Comparison of ENCODE assay signal across 13 mouse cellular contexts in the genomic region with DNA sequence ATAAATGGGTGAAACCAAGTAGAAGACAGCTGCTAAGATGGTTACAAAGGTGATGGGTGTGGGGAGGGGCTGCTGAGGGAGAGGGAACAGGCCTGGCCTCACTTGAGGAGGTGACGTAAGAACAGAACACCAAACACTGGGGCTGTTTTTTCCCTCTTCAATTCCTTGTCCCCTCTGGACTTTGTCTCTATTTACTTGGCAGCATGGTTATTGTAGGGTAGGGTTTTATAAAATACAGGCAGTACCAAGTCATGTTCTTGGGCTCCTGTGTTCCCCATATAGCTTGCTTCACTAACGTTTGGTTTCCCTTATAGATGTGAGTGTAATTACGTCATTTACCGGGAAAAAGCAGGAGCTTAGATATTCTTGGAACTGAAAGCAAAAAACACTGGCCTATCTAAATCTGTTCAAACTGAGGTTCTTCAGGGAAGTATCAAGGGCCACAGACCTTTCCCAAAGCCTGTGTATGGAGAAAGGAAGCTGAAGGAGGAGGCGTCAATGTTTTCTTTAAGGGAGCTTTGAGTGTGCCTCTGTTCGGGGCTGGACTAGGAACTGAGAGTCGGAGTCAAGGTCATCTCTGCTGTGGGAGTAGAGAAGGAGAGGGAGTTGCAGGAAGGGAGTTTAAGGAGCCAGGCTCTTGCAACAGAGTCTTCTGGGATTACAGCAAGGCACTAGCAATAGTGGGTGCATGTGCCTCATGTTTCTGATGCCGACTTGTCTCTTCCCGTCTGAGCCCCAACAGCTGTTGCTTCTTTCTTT.
DNase-seq lines count a peak whose midpoint lies in the region; ATAC-seq and TF ChIP-seq lines count a peak whose summit lies in the region.
"Had no signal": no experiment of that assay in that cellular context is flagged by ENCODE, and none has a peak within 500 bp of the region (broad histone marks: within the 10 kb centered on the region; RNA-seq: fewer than 3 reads in every experiment).

No protein-coding gene starts in this region.

- H3K36me3 ChIP-seq in liver, adult 2 months (ENCODE audit: control insufficient read depth, insufficient read depth, low read length): no peaks in the 10 kb centered on the region
- H3K36me3 ChIP-seq in heart, embryonic 13.5 days: no peaks in the 10 kb centered on the region
- no peaks in the 10 kb centered on the region for H3K36me3 ChIP-seq in stomach, embryonic 14.5 days (ENCODE audit: control insufficient read depth, insufficient read depth, low read length)
- H3K36me3 ChIP-seq: embryonic facial prominence, embryonic 13.5 days; midbrain, embryonic 10.5 days had no signal

- H3K79me2 ChIP-seq in liver, adult 2 months (ENCODE audit: control insufficient read depth, insufficient read depth, low read length): no peaks in the 10 kb centered on the region

- no peak overlapping the region for H3K27ac ChIP-seq in liver, adult 2 months (replicated peaks; ENCODE audit: insufficient read depth, low read depth, low read length)
- peak overlapping the region; percentile 25; the same call in 1 of the 2 replicates for H3K27ac ChIP-seq in heart, embryonic 13.5 days (replicated peaks)
- H3K27ac ChIP-seq in stomach, embryonic 14.5 days (ENCODE audit: low read length): no peak overlapping the region
- H3K27ac ChIP-seq: embryonic facial prominence, embryonic 13.5 days; liver, embryonic 14.5 days; midbrain, embryonic 10.5 days had no signal

- no peak for TF ChIP-seq POLR2A in liver, adult 2 months (IDR thresholded peaks at IDR 0.05; ENCODE audit: extremely low read depth, insufficient read depth, low read length)

- H3K4me3 ChIP-seq in liver, adult 2 months (ENCODE audit: insufficient read depth, low read depth, low read length): no peak overlapping the region
- H3K4me3 ChIP-seq in heart, embryonic 13.5 days: no peak overlapping the region
- H3K4me3 ChIP-seq in stomach, embryonic 14.5 days (ENCODE audit: low read depth, low read length): no peak overlapping the region
- H3K4me3 ChIP-seq: embryonic facial prominence, embryonic 13.5 days; midbrain, embryonic 10.5 days had no signal

- peak; percentile 25 to 47 for DNase-seq in heart, adult 18-20 months
- DNase-seq in heart, postnatal 14 days: no peak
- DNase-seq in liver, adult 2 months (ENCODE audit: extremely low read depth, low read depth, low spot score): peak; percentile 18
- DNase-seq in liver (no peak), MN1 (ENCODE audit: low spot score) (no peak)
- DNase-seq: cerebellum, adult 9-10 months had no signal

- no peak overlapping the region for H3K9ac ChIP-seq in liver, adult 2 months (ENCODE audit: low read depth, low read length)
- no peak overlapping the region for H3K9ac ChIP-seq in heart, embryonic 13.5 days
- no peak overlapping the region for H3K9ac ChIP-seq in stomach, embryonic 14.5 days (replicated peaks; ENCODE audit: low read depth, low read length)
- H3K9ac ChIP-seq: embryonic facial prominence, embryonic 13.5 days; liver, embryonic 14.5 days had no signal

- WGBS in liver, adult 2 months: 52% methylated on average over 9 of the region's 9 CpGs
- WGBS in heart, embryonic 13.5 days: 46% methylated on average over 9 of the region's 9 CpGs
- WGBS in stomach, embryonic 14.5 days: 47% methylated on average over 9 of the region's 9 CpGs

- no peak overlapping the region for H3K4me2 ChIP-seq in heart, embryonic 13.5 days
- no peak overlapping the region for H3K4me2 ChIP-seq in stomach, embryonic 14.5 days (replicated peaks; ENCODE audit: low read depth, low read length)
- H3K4me2 ChIP-seq: embryonic facial prominence, embryonic 13.5 days had no signal

- TF ChIP-seq CTCF in liver, adult 2 months (IDR thresholded peaks at IDR 0.05; ENCODE audit: low read depth, low read length): no peak

- no peaks in the 10 kb centered on the region for H3K27me3 ChIP-seq in liver, adult 2 months (ENCODE audit: control insufficient read depth, insufficient read depth, low read length)
- no peaks in the 10 kb centered on the region for H3K27me3 ChIP-seq in heart, embryonic 13.5 days (replicated peaks)
- no peaks in the 10 kb centered on the region for H3K27me3 ChIP-seq in stomach, embryonic 14.5 days (ENCODE audit: control insufficient read depth, insufficient read depth, low read length)
- H3K27me3 ChIP-seq: embryonic facial prominence, embryonic 13.5 days had no signal

- intact Hi-C loops in heart, postnatal 14 days (cut with DNase I): no loop called here

- H3K9me3 ChIP-seq in heart, embryonic 13.5 days: no peaks in the 10 kb centered on the region
- H3K9me3 ChIP-seq in stomach, embryonic 14.5 days (ENCODE audit: control insufficient read depth, low read depth, low read length): no peaks in the 10 kb centered on the region
- H3K9me3 ChIP-seq: embryonic facial prominence, embryonic 13.5 days; midbrain, embryonic 10.5 days had no signal

- ATAC-seq in heart, embryonic 13.5 days (ENCODE audit: extremely low read depth, insufficient number of reproducible peaks, low FRiP score, low TSS enrichment): no peak
- peak; percentile 65; the same call in 1 of the 2 replicates for ATAC-seq in stomach, embryonic 14.5 days (ENCODE audit: insufficient number of reproducible peaks, insufficient read depth, low FRiP score, low read depth)
- no peak for ATAC-seq in erythroid progenitor cell, adult 5-6 weeks (replicated peaks; ENCODE audit: low FRiP score, poor library complexity, severe bottlenecking)
- ATAC-seq: forebrain, embryonic 14.5 days had no signal

- H3K4me1 ChIP-seq in liver, adult 2 months (ENCODE audit: control insufficient read depth, insufficient read depth, low read length): peaks cover 4% of the 10 kb centered on the region; the same call in 1 of the 2 replicates
- peaks cover 15% of the 10 kb centered on the region for H3K4me1 ChIP-seq in heart, embryonic 13.5 days
- H3K4me1 ChIP-seq in stomach, embryonic 14.5 days (ENCODE audit: control insufficient read depth, insufficient read depth, low read length): peaks cover 2% of the 10 kb centered on the region; the same call in 1 of the 2 replicates
- H3K4me1 ChIP-seq: embryonic facial prominence, embryonic 13.5 days; midbrain, embryonic 10.5 days had no signal

Comparison
In these comparisons a context has a peak if more than half of its experiments do, and no peak if none do; other contexts are left out.
1. DNase-seq: peak in heart, adult 18-20 months (2 of 2) and liver, adult 2 months (single experiment); none in heart, postnatal 14 days (0 of 2), liver (single experiment) and MN1 (single experiment).